Comparison of ENCODE assay signal across 33 mouse cellular contexts in the genomic region with DNA sequence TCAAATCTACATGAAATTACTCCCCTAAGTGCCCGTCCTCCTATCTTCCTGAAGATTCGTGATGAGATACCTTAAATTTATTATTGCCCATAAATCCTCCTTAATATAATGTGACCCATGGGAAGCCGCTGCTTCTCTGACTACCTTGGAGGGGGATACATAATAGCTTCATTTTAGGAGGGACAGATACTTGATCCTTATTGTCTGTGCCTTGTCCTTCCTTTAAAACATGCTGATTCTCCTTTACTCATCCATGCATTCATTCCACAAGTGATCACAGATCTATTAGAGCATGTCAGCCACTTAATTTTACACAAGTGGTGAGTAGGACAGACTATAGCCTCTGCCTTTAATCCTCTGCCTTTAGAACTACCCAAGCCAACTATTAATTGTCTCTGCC.
"Had no signal": no experiment of that assay in that cellular context is flagged by ENCODE, and none has a peak within 500 bp of the region (broad histone marks: within the 10 kb centered on the region; RNA-seq: fewer than 3 reads in every experiment).

No protein-coding gene starts in this region.

- H3K4me2 ChIP-seq: limb, embryonic 12.5 days; limb, embryonic 13.5 days; limb, embryonic 15.5 days; liver, embryonic 11.5 days; liver, embryonic 12.5 days; liver, embryonic 13.5 days; liver, embryonic 15.5 days; lung, embryonic 14.5 days; lung, embryonic 15.5 days; midbrain, embryonic 11.5 days; midbrain, embryonic 12.5 days; midbrain, embryonic 13.5 days; midbrain, embryonic 15.5 days; neural tube, embryonic 12.5 days; neural tube, embryonic 13.5 days had no signal

- H3K36me3 ChIP-seq: limb, embryonic 10.5 days; limb, embryonic 12.5 days; limb, embryonic 13.5 days; limb, embryonic 15.5 days; liver, embryonic 12.5 days; liver, embryonic 13.5 days; liver, embryonic 15.5 days; lung, embryonic 15.5 days; midbrain, embryonic 10.5 days; midbrain, embryonic 12.5 days; midbrain, embryonic 13.5 days; midbrain, embryonic 15.5 days; neural tube, embryonic 12.5 days; neural tube, embryonic 13.5 days had no signal

- H3K9me3 ChIP-seq: limb, embryonic 10.5 days; limb, embryonic 12.5 days; limb, embryonic 13.5 days; limb, embryonic 15.5 days; liver, embryonic 12.5 days; liver, embryonic 13.5 days; liver, embryonic 15.5 days; lung, embryonic 15.5 days; midbrain, embryonic 10.5 days; midbrain, embryonic 12.5 days; midbrain, embryonic 13.5 days; midbrain, embryonic 15.5 days; neural tube, embryonic 12.5 days; neural tube, embryonic 13.5 days had no signal

- H3K27ac ChIP-seq: limb, embryonic 10.5 days; limb, embryonic 12.5 days; limb, embryonic 13.5 days; limb, embryonic 15.5 days; liver, embryonic 12.5 days; liver, embryonic 13.5 days; liver, embryonic 14.5 days; liver, embryonic 15.5 days; lung, embryonic 15.5 days; macrophage; midbrain, embryonic 10.5 days; midbrain, embryonic 12.5 days; midbrain, embryonic 13.5 days; midbrain, embryonic 15.5 days; neural tube, embryonic 12.5 days; neural tube, embryonic 13.5 days had no signal

- ATAC-seq: liver, embryonic 12.5 days; liver, postnatal 0 days; lung, postnatal 0 days; midbrain, embryonic 13.5 days; midbrain, embryonic 15.5 days; midbrain, embryonic 16.5 days had no signal

- H3K9ac ChIP-seq: limb, embryonic 12.5 days; limb, embryonic 13.5 days; limb, embryonic 15.5 days; liver, embryonic 12.5 days; liver, embryonic 13.5 days; liver, embryonic 14.5 days; liver, embryonic 15.5 days; liver, postnatal 0 days; lung, embryonic 14.5 days; lung, embryonic 15.5 days; midbrain, embryonic 12.5 days; midbrain, embryonic 13.5 days; midbrain, embryonic 15.5 days; neural tube, embryonic 12.5 days; neural tube, embryonic 13.5 days had no signal

- H3K27me3 ChIP-seq: limb, embryonic 12.5 days; limb, embryonic 13.5 days; limb, embryonic 15.5 days; liver, embryonic 12.5 days; liver, embryonic 13.5 days; liver, embryonic 15.5 days; lung, embryonic 15.5 days; megakaryocyte, embryonic 14.5 days; midbrain, embryonic 12.5 days; midbrain, embryonic 13.5 days; midbrain, embryonic 15.5 days; neural tube, embryonic 12.5 days; neural tube, embryonic 13.5 days had no signal

- H3K4me3 ChIP-seq: limb, embryonic 10.5 days; limb, embryonic 12.5 days; limb, embryonic 13.5 days; limb, embryonic 15.5 days; liver, embryonic 12.5 days; liver, embryonic 13.5 days; liver, embryonic 15.5 days; lung, embryonic 15.5 days; megakaryocyte, embryonic 14.5 days; midbrain, embryonic 10.5 days; midbrain, embryonic 12.5 days; midbrain, embryonic 13.5 days; midbrain, embryonic 15.5 days; myocyte; neural tube, embryonic 12.5 days; neural tube, embryonic 13.5 days had no signal

- H3K4me1 ChIP-seq: limb, embryonic 10.5 days; limb, embryonic 12.5 days; limb, embryonic 13.5 days; limb, embryonic 15.5 days; liver, embryonic 12.5 days; liver, embryonic 13.5 days; liver, embryonic 15.5 days; lung, embryonic 15.5 days; megakaryocyte, embryonic 14.5 days; midbrain, embryonic 10.5 days; midbrain, embryonic 12.5 days; midbrain, embryonic 13.5 days; midbrain, embryonic 15.5 days; neural tube, embryonic 12.5 days; neural tube, embryonic 13.5 days had no signal

- DNase-seq: left cerebral cortex, postnatal 4 days; liver; liver, embryonic 13.5 days; liver, postnatal 0 days; lung, adult 18-20 months; lung, adult 2 months; lung, embryonic 14.5 days; lung, postnatal 10 days; lung, postnatal 14 days; lung, postnatal 36 days; lung, postnatal 4 days; midbrain, embryonic 14.5 days had no signal
